Mouse (Mus musculus) midbrain, postnatal 0 days (tissue): Measurements from ENCODE around the gene Espl1. TPM values are rescaled to one million over a fixed set of nuclear protein-coding genes. Genes with fewer than 3 reads are reported as not detected.

ENCODE experiments used
- ATAC-seq: fragments of 200-750 bp; cut with Nextera tagmentation; 2 replicates; pipeline ENCODE4 v1.8.0; 2017; ENCODE audit warnings: moderate number of reproducible peaks, mild to moderate bottlenecking, moderate TSS enrichment, moderate library complexity; ENCODE audit not compliant: low FRiP score
- DNase-seq: peaks from one replicate; pipeline ENCODE4 v3.0.0-alpha.2; 2015; ENCODE audit warnings: low spot score
- H3K27ac ChIP-seq: fragments of 300-500 bp; sonication (generic); 2 replicates; pipeline ENCODE4 v1.5.1; 2014; ENCODE audit warnings: low read depth, mild to moderate bottlenecking, low read length, mixed read lengths
- H3K27me3 ChIP-seq: fragments of 300-500 bp; sonication (generic); 2 replicates; pipeline ENCODE4 v1.6.1; 2014; ENCODE audit warnings: low read length, control low read depth, mixed read lengths; ENCODE audit not compliant: insufficient read depth
- H3K36me3 ChIP-seq: fragments of 300-500 bp; sonication (generic); 2 replicates; pipeline ENCODE4 v1.6.1; 2014; ENCODE audit warnings: low read length, control low read depth, mixed read lengths; ENCODE audit not compliant: insufficient read depth
- H3K4me1 ChIP-seq: fragments of 300-500 bp; sonication (generic); 2 replicates; pipeline ENCODE4 v1.6.1; 2014; ENCODE audit warnings: mild to moderate bottlenecking, control low read depth, antibody characterized with exemption, low read length, mixed read lengths; ENCODE audit not compliant: insufficient read depth
- H3K4me2 ChIP-seq: fragments of 300-500 bp; sonication (generic); 2 replicates; pipeline ENCODE4 v1.6.1; 2014; ENCODE audit warnings: low read depth, mild to moderate bottlenecking, low read length, mixed read lengths; ENCODE audit not compliant: poor library complexity, severe bottlenecking
- H3K4me3 ChIP-seq: fragments of 300-500 bp; sonication (generic); 2 replicates; pipeline ENCODE4 v1.5.1; 2014; ENCODE audit warnings: low read depth, mild to moderate bottlenecking, low read length, moderate library complexity
- H3K9ac ChIP-seq: fragments of 300-500 bp; sonication (generic); replicated peaks from 2 replicates; pipeline ENCODE4 v1.6.1; 2014; ENCODE audit warnings: mild to moderate bottlenecking, low read length, moderate library complexity, mixed read lengths; ENCODE audit not compliant: poor library complexity, severe bottlenecking
- H3K9me3 ChIP-seq: fragments of 300-500 bp; sonication (generic); 2 replicates; pipeline ENCODE4 v1.6.1; 2016; ENCODE audit warnings: low read length, control low read depth
- CTCF ChIP-seq: IDR thresholded peaks from 2 replicates; pipeline ENCODE4 v1.5.1; 2016; ENCODE audit warnings: antibody characterized with exemption, mild to moderate bottlenecking
- WGBS: fragments of 180-500 bp; shearing (Covaris S2); extraction: QIAGEN DNeasy Blood & Tissue Kit; methylation state at CpG from one replicate; pipeline ENCODE4 v1.1.7; 2014; 5-methylcytosine and 5-hydroxymethylcytosine counted together
- polyA plus RNA-seq: library from polyadenylated mRNA; unstranded; fragments of >200 nt; fragmentation: Nextera tagmentation; extraction: Ambion mirVana; gene quantifications from 2 replicates; pipeline ENCODE4 v1.2.1, GENCODE M21; 2015
- total RNA-seq: library from RNA; depleted of rRNA; stranded (reverse); fragments of >200 nt; gene quantifications from 2 replicates; pipeline ENCODE4 v1.2.3, GENCODE M21; 2014

The Espl1 gene
- total and polyA plus RNA-seq, 2 experiments from 2014 or later: 2.7 TPM

DNA sequence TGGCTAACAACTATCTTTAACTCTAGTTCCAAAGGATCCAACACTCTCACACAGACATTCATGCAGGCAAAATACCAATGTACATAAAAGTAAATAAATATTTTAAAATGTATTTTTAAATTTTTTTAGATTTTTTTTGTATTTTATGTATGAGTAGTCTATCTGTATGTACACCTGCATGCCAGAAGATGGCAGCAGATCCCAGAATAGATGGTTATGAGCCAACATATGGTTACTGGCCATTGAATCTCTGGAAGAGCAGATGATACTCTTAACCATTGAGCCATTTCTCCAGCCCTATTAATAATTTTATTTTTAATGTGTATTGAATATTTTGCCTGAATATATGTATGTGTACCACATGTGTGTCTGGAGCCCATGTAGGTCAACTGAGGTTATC lies 8.7 kb upstream of the Espl1 start:
- Histone ChIP-seq H3K36me3 (peaks cover 4% of the 10 kb centered on the region; the same call in 1 of the 2 replicates), H3K9me3 (no peaks in the 10 kb centered on the region), H3K4me1 (no peaks in the 10 kb centered on the region), H3K27me3 (no peaks in the 10 kb centered on the region), H3K27ac (no peak overlapping the region), H3K4me3 (no peak overlapping the region), H3K4me2 (no peak overlapping the region), H3K9ac (no peak overlapping the region)
- peak; percentile 77 for TF ChIP-seq CTCF
- peak; percentile 46 for DNase-seq
- no peak for ATAC-seq

DNA sequence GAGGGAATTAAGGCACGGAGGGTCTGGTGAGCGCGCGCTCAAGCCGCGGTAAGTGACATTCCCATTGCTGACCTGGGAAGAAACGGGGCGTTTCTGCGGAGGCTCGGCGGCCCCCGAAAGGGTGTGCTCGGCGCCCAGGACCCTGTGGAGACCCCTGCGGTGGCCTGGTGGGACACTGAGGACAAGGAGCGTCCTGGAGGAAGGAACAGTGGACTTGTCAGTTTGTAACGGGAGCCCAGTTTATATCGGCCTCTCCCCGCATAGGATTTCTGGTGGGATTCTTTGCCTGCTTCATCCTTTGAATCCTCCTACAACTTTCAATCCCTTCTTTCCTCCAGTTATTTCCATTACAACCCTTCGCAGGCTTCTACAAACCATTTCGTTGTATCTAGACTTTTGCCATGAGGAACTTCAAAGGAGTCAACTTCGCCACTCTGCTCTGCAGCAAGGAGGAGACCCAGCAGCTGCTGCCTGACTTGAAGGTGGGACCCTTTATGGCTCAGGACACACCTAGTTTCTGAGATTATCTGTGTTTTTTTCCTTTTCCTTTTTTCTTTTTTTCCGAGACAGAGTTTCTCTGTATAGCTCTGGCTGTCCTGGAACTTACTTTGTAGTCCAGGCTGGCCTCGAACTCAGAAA lies 421 bp downstream of the Espl1 start:
- no peak for DNase-seq

GRCm38 (mm10) chr15:102302542-102302941 lies 6.5 kb downstream of the Espl1 start:
- Histone ChIP-seq H3K9ac (no peak overlapping the region), H3K4me1 (no peaks in the 10 kb centered on the region), H3K27ac (no peak overlapping the region), H3K36me3 (no peaks in the 10 kb centered on the region), H3K4me3 (no peak overlapping the region), H3K4me2 (no peak overlapping the region), H3K27me3 (no peaks in the 10 kb centered on the region), H3K9me3 (no peaks in the 10 kb centered on the region)
- ATAC-seq: no peak
- DNase-seq: no peak
- over 99% methylated on average over 6 of the region's 6 CpGs for WGBS
- TF ChIP-seq CTCF: no peak

More for the DNA sequence above, 421 bp downstream of the Espl1 start:
- TF ChIP-seq CTCF: no peak
- no peaks in the 10 kb centered on the region for H3K9me3 ChIP-seq
- H3K9ac ChIP-seq: no peak overlapping the region
- peak overlapping the region; percentile 100 for H3K4me2 ChIP-seq
- peak overlapping the region; percentile 52 for H3K4me3 ChIP-seq
- peak; percentile 20; the same call in 1 of the 2 replicates for ATAC-seq
- no peaks in the 10 kb centered on the region for H3K27me3 ChIP-seq
- 0 out of 2 replicates have a peak, but pooled peaks cover 3% of the 10 kb centered on the region for H3K4me1 ChIP-seq
- no peaks in the 10 kb centered on the region for H3K36me3 ChIP-seq
- H3K27ac ChIP-seq: no peak overlapping the region
- 5% methylated on average over 24 of the region's 24 CpGs for WGBS

DNA sequence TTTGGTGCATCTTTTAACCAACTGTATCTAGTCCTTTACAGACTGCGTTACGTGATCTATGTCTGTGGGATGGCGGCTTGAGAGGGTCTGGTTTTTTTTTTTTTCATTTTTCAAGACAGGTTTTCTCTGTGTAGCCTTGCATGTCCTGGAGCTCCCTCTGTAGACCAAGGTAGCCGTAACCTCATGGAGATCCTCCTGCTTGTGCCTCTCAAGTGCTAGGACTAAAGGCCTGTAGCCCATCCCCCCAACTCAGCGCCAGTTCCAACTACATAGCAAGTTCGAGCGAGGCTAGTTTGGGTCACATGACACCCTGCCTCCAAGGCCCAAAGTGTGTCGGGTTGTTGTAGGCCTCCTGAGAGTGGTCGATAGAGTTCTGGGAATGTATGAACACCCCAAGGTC lies 12.7 kb downstream of the Espl1 start:
- Histone ChIP-seq H3K27me3 (no peaks in the 10 kb centered on the region), H3K4me1 (no peaks in the 10 kb centered on the region), H3K4me3 (no peak overlapping the region), H3K36me3 (no peaks in the 10 kb centered on the region), H3K9ac (no peak overlapping the region), H3K4me2 (no peak overlapping the region), H3K27ac (no peak overlapping the region), H3K9me3 (no peaks in the 10 kb centered on the region)
- no peak for TF ChIP-seq CTCF
- ATAC-seq: no peak
- WGBS: 89% methylated on average over 9 of the region's 9 CpGs
- DNase-seq: no peak

GRCm38 (mm10) chr15:102310074-102310845 lies 14.2 kb downstream of the Espl1 start:
- Histone ChIP-seq H3K4me3 (no peak overlapping the region), H3K36me3 (no peaks in the 10 kb centered on the region), H3K4me1 (no peaks in the 10 kb centered on the region), H3K27ac (no peak overlapping the region), H3K9ac (no peak overlapping the region), H3K27me3 (no peaks in the 10 kb centered on the region), H3K4me2 (no peak overlapping the region), H3K9me3 (no peaks in the 10 kb centered on the region)
- WGBS: 90% methylated on average over 10 of the region's 10 CpGs
- DNase-seq: no peak
- no peak for TF ChIP-seq CTCF
- no peak for ATAC-seq

DNA sequence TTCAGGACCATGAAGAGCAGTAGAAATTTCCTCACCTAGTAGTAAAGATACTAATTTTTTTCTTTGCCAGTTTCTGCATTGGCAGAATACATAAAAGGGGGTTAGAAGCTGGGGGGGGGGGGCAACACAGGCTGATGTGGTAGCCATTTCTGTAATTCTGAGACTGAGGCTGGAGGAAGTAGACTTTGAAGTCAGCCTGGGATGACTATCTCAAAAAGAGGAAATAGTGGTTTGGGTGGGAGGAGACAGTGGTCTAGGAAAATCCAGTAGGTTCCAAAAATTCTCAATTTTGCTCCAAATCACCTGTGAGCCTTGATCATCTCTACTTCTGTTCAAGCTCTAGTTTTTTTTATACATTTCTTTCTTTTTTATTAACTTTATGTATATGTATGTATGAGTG lies 15.4 kb downstream of the Espl1 start:
- no peak for DNase-seq
- no peak overlapping the region for H3K4me2 ChIP-seq

More for the DNA sequence above, 15.4 kb downstream of the Espl1 start:
- no peak overlapping the region for H3K4me3 ChIP-seq
- ATAC-seq: no peak
- H3K9me3 ChIP-seq: no peaks in the 10 kb centered on the region
- no peaks in the 10 kb centered on the region for H3K4me1 ChIP-seq
- no peaks in the 10 kb centered on the region for H3K27me3 ChIP-seq
- no peak overlapping the region for H3K27ac ChIP-seq
- H3K36me3 ChIP-seq: no peaks in the 10 kb centered on the region
- H3K9ac ChIP-seq: no peak overlapping the region
- no peak for TF ChIP-seq CTCF
